Mouse (Mus musculus) MEL (cell line): ENCODE measurements around the gene Dpp9.

Experiments used
- CTCF ChIP-seq, 3 experiments: IDR thresholded peaks in 2 of 3; conservative IDR thresholded peaks in 1 of 3; 2 replicates each; pipeline ENCODE4 v1.5.1; 2011 to 2012; ENCODE audit warnings: low read length in 3 of 3, low read depth in 2 of 3, mild to moderate bottlenecking in 2 of 3, improper control_type of control experiment in 1 of 3, inconsistent platforms in 1 of 3, mixed read lengths in 1 of 3, moderate library complexity in 1 of 3; ENCODE audit not compliant: control insufficient read depth in 1 of 3, insufficient read depth in 1 of 3, poor library complexity in 1 of 3, severe bottlenecking in 1 of 3
- E2F4 ChIP-seq: IDR thresholded peaks from 2 replicates; pipeline ENCODE4 v1.6.1; 2011; ENCODE audit warnings: low read depth, low read length, improper control_type of control experiment, borderline replicate concordance
- GATA1 ChIP-seq: IDR thresholded peaks from 2 replicates; pipeline ENCODE4 v1.6.1; 2011; ENCODE audit warnings: low read depth, low read length, improper control_type of control experiment
- HCFC1 ChIP-seq: IDR thresholded peaks from 2 replicates; pipeline ENCODE4 v1.6.1; 2012; ENCODE audit warnings: low read depth, mild to moderate bottlenecking, inconsistent platforms, low read length, improper control_type of control experiment, moderate library complexity
- JUND ChIP-seq: IDR thresholded peaks from 2 replicates; pipeline ENCODE4 v1.6.1; 2011; ENCODE audit warnings: low read depth, mild to moderate bottlenecking, improper control_type of control experiment, low read length
- MAX ChIP-seq: IDR thresholded peaks from 2 replicates; pipeline ENCODE4 v1.6.1; 2011; ENCODE audit warnings: low read length, improper control_type of control experiment
- POLR2A ChIP-seq, 2 experiments: IDR thresholded peaks; 2 replicates each; pipeline ENCODE4 v1.6.1; 2011 to 2012; ENCODE audit warnings: low read length in 2 of 2, mild to moderate bottlenecking in 2 of 2, control low read depth in 1 of 2, improper control_type of control experiment in 1 of 2, low read depth in 1 of 2, moderate library complexity in 1 of 2; ENCODE audit not compliant: control insufficient read depth in 1 of 2, insufficient read depth in 1 of 2, poor library complexity in 1 of 2
- RAD21 ChIP-seq: IDR thresholded peaks from 2 replicates; pipeline ENCODE4 v1.6.1; 2011; ENCODE audit warnings: mild to moderate bottlenecking, low read depth, low read length, improper control_type of control experiment
- TAL1 ChIP-seq: IDR thresholded peaks from 2 replicates; pipeline ENCODE4 v1.6.1; 2012; ENCODE audit warnings: mild to moderate bottlenecking, inconsistent platforms, low read length, moderate library complexity, mixed read lengths
- UBTF ChIP-seq: IDR thresholded peaks from 2 replicates; pipeline ENCODE4 v1.6.1; 2012; ENCODE audit warnings: low read depth, mild to moderate bottlenecking, inconsistent platforms, low read length, improper control_type of control experiment, moderate library complexity, borderline replicate concordance; ENCODE audit not compliant: insufficient read depth
- USF2 ChIP-seq, 2 experiments: IDR thresholded peaks; 2 replicates each; pipeline ENCODE4 v1.6.1; 2011 to 2012; ENCODE audit warnings: improper control_type of control experiment in 2 of 2, low read length in 2 of 2, borderline replicate concordance in 1 of 2, inconsistent platforms in 1 of 2, low read depth in 1 of 2, mild to moderate bottlenecking in 1 of 2; ENCODE audit not compliant: insufficient read depth in 1 of 2
- ZKSCAN1 ChIP-seq: IDR thresholded peaks from 2 replicates; pipeline ENCODE4 v1.6.1; 2012; ENCODE audit warnings: low read depth, mild to moderate bottlenecking, inconsistent platforms, low read length, improper control_type of control experiment, moderate library complexity

DNA sequence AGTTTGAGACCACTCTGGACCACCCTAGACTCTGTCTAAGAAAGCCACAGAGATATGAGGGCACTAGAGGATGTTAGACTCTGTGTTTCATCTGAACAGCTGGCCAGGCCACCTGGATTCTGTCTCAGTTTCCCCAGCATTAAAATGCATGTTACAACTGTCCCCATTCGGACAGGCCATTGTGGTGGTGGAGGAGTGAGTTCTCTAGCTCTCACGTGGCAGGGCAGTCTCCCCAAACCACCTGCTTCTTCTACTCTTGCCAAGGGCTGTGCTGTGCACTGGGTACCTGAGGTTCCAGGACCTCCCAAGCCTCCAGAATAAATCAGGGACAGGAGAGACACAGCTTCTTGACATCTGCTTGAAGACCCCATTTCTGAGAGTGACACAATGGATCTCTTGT lies 68.8 kb downstream of the Dpp9 start:
- TF ChIP-seq CTCF (IDR thresholded peaks at IDR 0.05 in 2 of 3, conservative IDR thresholded peaks at IDR 0.05 in 1 of 3; ENCODE audit: control insufficient read depth in 1 of 3, insufficient read depth in 1 of 3, low read depth in 2 of 3, low read length in 3 of 3, poor library complexity in 1 of 3, severe bottlenecking in 1 of 3) (no peak), POLR2A (IDR thresholded peaks at IDR 0.05; ENCODE audit: control insufficient read depth in 1 of 2, insufficient read depth in 1 of 2, low read depth in 1 of 2, low read length in 2 of 2, poor library complexity in 1 of 2) (no peak), RAD21 (no peak), E2F4 (no peak), MAX (no peak), HCFC1 (no peak), TAL1 (no peak), JUND (no peak), UBTF (no peak), ZKSCAN1 (no peak), USF2 (IDR thresholded peaks at IDR 0.05; ENCODE audit: borderline replicate concordance in 1 of 2, insufficient read depth in 1 of 2, low read depth in 1 of 2, low read length in 2 of 2) (no peak), GATA1 (no peak)
